Mouse (Mus musculus) bone marrow, adult 2 months (tissue): Measurements from ENCODE around the gene Sycp3.

Experiments
- CTCF ChIP-seq: fragments of 200-500 bp; IDR thresholded peaks from 2 replicates; pipeline ENCODE4 v1.5.1; 2011; ENCODE audit warnings: low read length, control low read depth; ENCODE audit not compliant: control insufficient read depth, insufficient read depth
- POLR2A ChIP-seq: fragments of 200-500 bp; IDR thresholded peaks from 2 replicates; pipeline ENCODE4 v1.6.1; 2011; ENCODE audit warnings: low read depth, mild to moderate bottlenecking, control low read depth, low read length, borderline replicate concordance; ENCODE audit not compliant: control insufficient read depth

DNA sequence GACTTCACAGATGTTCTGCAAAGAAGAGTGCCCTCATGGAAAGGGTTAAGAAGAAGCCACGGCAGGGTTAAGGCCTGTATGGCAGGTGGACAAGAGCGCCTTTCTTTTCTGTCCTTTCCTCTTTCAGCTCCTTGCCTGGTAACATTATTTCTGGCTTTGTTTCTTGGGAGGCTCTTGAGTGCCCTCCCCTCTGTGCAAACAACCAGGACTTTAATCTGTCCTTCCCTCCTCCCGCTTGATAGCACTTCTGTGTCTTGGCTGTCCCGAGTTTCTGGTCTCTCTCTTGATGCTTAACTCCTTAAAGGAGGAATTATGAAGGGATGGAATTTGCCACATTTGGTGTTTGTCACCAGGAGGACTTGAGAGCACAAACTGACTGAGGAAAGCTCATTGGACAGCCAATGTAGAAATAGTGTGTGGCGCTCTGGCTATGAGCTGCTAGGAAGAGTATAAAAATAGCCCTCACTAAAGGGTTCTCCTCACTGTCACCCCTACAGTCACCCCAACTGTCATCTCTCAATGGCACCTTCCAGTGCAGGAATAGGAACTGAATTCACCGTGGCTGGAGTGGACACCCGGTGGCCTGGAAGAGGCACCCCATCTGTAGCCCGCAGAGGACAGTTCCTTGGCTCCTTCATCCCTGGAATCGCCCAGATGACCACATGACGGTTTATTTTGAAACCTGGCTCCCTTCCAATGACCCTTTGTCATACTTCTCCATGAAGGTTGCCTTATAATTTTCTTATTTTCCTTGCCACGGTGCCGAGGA is 51.3 kb downstream of the Sycp3 start:
- TF ChIP-seq POLR2A (no peak), CTCF (no peak)
